Mouse (Mus musculus) frontal cortex, adult 2 months (tissue): ENCODE data around the gene Mthfr. TPM values are rescaled to one million over a fixed set of nuclear protein-coding genes. Genes with fewer than 3 reads are reported as not detected.
A peak's percentile ranks its signal among the peaks of the same experiment; 100 is the strongest.
"Not testable (repeated sequence)": the region's sequence is repeated elsewhere in the genome, so short reads cannot be mapped to it uniquely, and the experiment has no call there.

Experiments
- DNase-seq, 2 experiments: peaks; one replicate each; pipeline ENCODE4 v3.0.0; 2022; ENCODE audit warnings: low spot score in 1 of 2; ENCODE audit errors: extremely low spot score in 1 of 2
- polyA plus RNA-seq: library from polyadenylated mRNA; depleted of rRNA; stranded (reverse); fragments of >200 nt; gene quantifications from 2 replicates; pipeline ENCODE4 v1.2.3, GENCODE M21; 2012

Mthfr gene
- polyA plus RNA-seq, 1 experiment = 34.2 TPM

DNA sequence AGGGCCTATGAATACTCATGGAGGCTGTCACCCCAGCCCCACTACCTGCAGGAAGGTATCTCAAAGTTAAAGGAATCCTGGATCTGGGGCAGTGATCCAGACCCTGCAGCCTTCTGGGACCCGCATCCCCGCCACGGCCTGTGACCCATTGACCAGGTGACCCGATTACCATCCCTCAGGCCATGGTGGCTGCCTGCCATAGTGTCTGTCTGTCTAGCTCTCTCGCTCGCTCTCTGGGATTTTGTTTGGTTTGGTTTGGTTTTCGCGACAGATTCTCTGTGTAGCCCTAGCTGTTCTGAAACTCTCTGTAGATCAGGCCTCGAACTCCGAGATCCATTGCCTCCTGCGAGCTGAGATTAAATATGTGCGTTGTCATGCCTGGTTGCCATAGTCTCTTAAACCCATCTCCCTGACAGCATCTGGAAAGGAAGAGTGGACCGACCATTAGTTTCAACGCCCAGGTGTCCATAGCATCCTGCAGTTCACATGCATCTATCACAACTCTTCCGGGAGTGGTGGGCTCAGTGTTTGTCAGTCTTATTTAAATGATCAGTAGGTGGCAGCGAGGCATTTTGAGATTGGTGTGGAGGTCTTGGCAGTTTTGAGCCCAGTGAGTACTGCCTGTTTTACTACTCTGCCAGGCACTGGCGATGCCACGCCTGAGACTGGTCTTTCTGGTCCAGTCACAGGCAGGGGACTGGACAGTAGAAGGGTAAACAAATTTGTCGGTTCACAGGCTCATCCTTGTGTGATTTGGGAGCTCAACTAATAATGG, 564 bp downstream of the Mthfr start:
- no peak for DNase-seq

DNA sequence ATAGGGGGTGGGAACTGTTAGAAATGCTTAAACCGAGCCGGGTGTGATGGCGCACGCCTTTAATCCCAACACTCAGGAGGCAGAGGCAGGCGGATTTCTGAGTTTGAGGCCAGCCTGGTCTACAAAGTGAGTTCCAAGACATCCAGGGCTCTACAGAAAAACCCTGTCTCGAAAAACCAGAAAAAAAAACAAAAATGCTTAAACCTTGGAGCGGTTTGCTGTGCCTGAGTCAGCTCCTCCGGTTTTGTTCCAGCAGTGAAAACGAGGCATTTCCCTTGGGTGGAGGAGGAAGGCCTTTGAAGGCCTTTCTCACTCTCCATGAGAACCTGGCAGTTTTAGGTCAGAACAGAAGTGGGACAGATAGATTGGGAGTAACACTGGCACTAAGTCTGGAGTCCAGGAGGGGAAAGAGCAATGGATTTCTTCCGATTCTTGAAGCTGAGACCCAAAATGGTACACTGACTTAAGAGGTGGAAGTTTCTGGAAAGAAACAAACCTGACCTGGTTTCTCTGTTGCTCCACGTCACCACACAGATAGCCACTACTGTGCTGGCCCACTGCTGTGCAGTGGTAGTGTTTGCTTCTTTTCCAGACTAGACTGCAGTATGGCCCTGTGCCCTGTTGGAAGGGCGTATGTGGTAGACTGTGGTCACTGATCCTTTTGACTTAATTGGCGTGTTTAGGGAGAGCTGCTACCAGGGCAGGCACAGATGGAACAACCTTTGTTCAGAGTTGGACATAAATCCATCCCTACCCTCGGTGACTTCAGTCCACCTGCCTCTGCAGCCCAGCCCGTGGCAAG, 1.4 kb downstream of the Mthfr start:
- no peak for DNase-seq

DNA sequence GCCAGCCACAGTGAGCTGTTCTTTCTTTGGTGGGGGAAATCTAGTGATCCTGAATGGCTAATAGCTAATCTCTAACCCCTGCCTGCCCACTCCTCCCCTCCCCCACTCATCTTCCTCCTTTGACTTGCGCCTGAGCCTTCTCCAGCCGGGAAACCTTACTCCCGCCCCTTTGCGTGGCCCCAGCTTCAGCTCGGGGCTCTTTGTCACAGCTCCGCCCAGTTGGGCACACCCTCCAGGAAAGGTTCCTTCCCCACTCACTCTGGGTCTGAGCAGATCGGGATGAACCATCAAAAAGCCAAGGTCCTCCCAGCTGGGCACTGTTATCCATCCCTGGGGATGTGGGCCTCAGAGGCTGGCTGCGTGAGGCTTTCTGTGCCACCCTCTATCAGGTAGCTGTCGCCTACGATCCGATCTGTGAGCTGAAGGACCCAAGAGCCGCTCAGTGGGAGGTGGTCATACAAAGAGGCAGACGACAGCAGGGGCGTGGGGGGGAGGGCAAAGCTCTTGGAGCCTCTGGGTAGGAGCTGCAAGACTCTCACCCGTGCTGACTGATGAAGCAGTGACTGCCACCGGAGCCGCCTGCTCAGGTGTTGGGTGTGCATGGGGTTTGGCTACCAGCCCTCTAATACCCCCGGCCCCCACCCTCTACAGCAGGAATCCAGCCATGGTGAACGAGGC, 2.2 kb downstream of the Mthfr start:
- DNase-seq = peak in 1 of 2 experiments; percentile 56

DNA sequence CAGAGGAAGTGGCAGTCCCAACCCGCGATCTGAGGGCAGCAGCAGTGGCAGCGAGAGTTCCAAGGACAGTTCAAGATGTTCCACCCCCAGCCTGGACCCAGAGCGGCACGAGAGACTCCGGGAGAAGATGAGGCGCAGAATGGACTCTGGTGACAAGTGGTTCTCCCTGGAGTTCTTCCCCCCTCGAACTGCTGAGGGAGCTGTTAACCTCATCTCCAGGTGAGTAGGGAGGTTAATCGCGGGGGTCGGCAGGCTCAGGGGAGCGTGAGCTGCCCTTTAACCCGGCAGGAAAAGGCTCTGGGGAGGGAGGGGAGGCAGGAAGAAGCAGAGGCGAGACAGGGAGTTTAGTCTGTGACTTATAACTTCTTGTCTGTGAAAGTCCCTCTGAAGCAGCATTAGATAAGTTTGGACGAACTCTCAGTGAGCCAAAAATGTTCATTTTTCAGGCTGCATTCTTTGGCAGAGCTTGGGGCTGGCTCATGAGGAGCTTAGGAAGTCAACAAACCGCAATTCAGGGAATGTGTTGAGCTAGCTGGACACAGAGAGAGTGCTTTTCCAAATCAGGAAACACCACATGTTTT, 2.8 kb downstream of the Mthfr start:
- peak in 1 of 2 experiments; percentile 57 for DNase-seq

DNA sequence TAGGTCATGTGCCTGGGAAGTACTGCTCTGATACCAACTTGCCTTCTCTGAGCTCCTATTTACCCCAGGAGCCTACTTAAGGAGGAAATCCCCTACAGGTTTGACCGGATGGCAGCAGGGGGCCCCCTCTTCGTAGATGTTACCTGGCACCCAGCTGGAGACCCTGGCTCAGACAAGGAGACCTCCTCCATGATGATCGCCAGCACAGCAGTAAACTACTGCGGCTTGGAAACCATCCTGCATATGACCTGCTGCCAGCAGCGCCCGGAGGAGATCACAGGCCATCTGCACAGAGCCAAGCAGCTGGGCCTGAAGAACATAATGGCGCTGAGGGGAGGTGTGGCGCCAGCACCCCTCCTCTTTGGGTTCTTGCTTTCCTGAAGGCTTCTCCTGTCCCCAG, 4.5 kb downstream of the Mthfr start:
- DNase-seq = not testable (repeated sequence)

DNA sequence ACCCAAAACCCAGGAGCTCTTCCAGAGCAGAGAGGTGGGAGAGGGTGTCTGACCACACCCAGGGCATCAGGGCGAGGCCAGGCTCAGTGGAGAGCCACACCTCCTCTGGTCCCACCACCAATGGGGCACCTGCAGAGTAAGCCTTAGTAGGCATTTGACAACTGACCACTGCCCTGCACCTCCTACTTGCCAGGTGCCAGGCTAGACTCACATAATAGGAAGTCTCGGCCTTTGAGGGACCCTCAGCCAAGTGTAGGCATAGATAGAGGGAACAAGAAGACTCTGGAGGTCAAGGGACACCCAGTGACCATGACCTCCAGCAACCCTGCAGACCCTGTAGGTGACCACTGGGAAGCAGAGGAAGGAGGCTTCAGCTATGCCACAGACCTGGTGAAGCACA, 5.2 kb downstream of the Mthfr start:
- DNase-seq = no peak

DNA sequence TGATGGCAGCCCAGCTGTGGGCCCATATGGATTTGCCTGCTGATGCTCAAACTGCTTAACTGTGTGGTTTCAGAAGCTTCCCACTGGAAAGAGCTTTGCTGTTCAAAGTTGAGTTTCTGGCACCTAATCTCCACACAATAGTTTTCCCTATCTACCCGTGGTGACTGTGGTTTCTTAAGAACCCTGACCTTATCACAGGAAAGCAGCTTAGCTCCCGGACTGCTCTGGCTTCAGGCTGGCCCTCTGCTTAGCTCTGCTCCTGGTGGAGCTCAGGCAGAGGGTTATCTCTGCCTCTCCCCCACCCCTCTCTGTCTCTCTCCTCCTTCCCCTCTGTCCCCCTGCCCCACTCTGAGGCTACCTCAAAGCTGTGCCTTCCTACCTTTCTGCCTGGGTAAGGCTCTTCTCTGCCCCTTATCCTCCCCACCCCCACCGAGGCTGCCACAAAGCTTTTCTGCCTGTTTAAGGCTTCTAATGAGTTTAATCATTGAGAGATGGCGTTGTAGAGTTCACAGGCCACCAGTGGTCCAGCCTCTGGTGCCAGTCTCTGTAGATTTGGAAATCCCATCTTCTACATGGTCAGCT, 7.7 kb downstream of the Mthfr start:
- no peak for DNase-seq

DNA sequence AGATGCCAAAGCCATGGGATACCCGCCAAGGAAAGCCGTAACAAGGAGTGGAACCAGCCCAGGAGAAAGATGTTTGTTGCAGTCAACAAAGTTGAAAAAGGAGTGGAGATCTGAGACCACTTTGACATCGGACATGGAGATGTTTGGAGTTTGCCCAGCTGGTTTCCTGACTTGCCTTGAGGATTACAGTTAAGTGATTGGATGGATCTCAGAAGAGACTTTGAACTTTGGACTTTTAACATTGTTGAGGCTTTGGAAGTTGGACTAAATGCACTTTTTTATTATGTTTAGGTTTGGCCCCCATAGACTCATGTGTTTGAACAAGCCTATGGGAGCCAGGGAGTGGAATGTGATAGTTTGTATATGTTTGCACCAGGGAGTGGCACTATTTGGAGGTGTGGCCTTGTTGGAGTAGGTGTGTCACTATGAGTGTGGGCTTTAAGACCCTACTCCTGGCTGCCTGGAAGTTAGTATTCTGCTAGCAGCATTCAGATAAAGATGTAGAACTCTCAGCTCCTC, 11.6 kb downstream of the Mthfr start:
- DNase-seq = not testable (repeated sequence)

DNA sequence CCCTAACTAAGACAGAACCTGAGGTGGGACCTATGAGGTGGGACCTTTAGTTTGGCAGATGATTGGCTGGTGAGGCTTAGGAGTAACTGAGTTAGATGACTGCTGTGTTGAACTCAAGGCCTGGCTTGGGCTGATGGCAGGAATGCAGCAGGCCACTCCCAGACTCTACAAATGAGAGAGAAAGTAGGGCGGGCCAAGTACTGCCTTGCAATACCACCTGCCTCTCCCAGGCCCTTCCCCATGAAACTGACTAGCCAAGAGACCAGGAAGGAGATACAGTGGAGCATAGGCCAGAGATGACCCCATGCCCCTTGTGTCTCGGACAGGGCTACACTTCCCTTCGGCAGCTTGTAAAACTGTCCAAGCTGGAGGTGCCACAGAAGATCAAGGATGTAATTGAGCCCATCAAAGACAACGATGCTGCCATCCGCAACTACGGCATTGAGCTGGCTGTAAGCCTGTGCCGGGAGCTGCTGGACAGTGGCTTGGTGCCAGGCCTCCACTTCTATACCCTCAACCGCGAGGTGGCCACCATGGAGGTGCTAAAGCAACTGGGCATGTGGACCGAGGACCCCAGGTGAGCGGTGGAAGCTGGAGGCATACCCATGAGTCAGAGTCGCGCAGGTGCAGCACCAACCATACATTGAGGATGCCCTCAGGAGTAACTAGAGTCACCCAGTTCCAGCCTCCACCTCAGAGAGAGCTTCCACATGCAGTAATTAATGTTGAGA, 12.3 kb downstream of the Mthfr start:
- no peak for DNase-seq

DNA sequence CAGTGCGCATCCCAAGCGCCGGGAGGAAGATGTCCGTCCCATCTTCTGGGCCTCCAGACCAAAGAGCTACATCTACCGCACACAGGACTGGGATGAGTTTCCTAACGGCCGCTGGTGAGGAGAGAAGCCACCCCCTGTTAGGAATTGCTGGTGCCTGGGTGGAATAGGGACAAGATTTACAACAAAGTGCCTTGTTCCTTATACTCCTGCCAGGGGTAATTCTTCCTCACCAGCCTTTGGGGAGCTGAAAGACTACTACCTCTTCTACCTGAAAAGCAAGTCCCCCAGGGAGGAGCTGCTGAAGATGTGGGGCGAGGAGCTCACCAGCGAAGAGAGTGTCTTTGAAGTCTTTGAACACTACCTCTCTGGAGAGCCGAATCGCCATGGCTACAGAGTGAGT, 13.0 kb downstream of the Mthfr start:
- no peak for DNase-seq

DNA sequence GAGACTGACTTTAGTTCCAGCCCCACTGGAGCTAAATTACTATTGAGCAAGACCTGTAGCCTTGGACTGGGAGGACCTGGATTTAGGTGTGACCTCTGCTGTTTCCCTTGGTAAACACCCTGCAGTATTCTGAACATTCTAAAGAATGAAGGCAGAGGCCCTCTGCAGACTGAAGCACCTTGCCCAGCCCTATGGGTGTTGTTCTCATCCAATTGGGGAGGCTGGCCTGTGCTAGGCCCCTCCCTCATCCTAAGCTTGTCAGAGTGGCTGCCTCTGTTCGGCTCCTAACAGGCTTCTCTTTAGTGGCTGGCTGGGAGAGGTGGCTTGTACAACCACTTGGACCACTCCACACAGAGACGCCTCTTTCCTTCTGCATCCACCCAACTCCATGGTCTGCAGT, 14.1 kb downstream of the Mthfr start:
- DNase-seq = no peak

DNA sequence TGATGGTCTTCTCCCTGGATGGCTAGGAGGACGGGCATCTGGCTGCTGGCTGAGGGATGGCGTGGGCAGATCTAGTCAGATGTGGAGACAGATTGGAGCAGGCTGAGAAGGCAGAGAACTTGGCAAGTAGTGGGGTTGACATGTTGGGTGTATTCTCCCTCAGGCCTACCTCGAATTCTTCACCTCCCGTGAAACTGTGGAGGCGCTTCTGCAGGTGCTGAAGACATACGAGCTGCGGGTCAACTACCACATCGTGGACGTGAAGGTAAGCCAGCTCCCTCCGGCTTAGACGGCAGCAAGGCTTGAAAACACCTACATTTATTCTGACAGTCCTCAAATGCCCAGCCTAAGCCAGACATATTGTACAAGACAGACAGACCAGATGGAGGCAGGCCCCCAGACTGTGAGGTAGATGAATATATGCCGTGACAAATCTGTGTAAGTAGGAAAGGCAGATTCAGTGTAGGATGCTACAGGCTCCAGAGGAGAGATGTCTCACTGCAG, 14.6 kb downstream of the Mthfr start:
- DNase-seq = peak; percentile 81 to 83

DNA sequence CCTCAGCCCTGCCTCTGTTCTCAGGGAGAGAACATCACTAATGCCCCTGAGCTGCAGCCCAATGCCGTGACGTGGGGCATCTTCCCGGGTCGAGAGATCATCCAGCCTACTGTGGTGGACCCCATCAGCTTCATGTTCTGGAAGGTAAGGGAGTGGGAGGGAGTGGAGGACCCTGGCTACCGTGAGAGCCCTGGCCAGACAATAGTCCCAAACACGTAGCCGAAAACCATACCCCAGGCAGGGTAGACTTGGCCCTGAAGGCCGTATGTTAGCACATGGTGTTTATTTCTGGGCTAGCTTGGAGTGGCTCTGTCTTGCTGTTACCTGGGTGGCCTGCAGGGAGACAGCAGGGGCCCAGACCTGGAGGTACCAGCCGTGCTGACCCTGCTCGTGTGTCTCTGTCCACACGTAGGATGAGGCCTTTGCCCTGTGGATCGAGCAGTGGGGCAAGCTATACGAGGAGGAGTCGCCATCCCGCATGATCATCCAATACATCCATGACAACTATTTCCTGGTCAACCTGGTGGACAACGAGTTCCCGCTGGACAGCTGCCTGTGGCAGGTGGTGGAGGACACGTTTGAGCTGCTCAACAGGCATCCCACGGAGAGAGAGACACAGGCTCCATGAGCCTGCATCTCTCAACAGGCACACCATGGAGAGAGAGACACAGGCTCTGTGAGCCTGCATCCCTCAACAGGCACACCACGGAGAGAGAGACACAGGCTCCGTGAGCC, 16.3 kb downstream of the Mthfr start:
- no peak for DNase-seq

DNA sequence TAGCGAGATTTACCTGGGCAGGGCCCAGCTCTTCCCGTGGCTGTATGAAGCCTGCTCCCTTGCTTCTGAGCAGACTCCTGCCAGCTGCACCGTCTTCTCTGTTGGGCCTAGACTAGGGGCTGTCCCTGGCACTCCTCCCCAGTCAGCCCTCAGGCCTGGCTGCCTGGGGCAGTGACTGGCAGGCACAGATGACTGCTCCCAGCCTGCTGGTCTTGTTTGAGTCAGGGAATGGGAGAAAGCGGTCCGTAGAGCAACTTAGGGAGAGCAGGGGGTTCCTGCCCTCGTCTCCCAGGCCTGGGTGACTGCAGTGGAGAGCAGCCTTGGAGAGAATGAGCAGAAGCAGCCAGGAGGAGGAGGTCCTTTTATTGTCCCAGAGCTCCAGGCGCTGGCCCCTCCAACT, 17.4 kb downstream of the Mthfr start:
- no peak for DNase-seq

DNA sequence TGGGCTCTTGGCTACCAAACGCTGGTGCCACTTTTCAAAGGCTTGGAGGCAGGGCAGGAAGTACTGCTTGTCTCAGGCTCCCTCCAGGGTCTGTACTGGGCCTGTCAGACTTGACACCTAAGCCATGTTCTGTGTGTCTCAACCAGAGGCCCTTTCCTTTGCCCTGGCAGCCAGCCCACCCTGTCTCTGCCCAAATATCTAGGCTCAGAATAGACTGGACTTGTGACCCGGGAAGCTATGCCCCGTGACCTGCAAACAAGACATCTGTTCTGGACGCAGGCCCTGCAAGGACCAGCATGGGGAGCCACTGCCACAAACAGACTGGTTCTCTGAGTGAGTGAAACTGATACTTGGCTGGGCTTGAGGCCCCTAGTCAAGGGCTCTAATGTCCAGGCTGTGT, 17.9 kb downstream of the Mthfr start:
- DNase-seq = no peak

DNA sequence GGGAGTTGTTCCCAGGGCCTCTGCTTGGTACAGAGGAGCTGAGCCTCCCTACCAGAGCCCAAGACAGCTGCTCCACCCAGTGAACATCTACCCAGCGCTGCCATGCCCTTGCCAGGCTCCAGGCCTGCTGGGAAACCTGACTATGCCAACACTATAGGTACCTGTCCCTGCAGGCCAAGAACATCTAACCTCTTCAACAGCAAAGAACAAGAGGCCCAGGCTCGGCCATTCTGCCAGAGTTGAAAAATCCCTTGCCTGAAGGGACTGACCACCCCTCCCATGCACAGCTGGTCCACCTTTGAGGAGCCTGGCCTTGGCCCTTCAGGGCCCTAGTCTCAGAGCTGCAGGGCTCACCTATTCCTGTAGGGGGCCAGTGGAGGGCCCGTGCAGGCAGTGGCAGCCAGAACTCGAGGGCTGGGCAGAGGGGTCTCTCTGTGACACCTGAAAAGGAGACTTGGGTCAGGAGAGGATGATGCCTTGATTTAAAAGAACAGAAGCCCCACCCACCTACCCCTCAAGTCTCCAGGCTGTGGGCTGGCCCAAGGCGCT, 18.9 kb downstream of the Mthfr start:
- no peak for DNase-seq

DNA sequence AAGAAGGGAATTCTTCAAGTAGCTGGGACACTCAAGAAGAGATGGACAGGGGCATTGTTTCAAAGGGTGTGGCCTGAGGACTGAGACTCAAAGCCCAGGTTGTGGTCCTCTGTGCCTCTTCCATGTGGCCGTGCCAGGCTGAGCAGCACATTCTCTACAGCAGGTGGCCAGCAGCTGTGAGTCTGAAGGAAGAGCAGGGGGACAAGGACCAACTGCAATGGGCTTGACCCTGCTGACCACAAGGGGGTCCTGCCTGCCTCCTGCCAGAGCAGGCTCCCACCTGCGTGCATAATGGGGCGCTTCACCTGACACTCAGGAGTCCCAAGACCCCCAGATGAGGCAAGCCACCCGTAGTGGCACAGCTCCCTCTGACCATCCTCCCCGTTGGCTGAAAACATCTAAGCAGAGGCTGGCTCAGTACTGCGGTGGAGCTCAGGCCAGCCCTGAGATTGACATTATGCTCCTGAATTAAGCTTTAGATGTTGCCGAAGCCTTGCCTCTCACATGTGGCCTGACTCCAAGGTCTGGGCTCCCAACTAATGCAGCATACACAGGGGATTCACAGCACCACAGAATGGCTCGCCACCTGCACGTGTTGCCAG, 19.4 kb downstream of the Mthfr start:
- no peak for DNase-seq

DNA sequence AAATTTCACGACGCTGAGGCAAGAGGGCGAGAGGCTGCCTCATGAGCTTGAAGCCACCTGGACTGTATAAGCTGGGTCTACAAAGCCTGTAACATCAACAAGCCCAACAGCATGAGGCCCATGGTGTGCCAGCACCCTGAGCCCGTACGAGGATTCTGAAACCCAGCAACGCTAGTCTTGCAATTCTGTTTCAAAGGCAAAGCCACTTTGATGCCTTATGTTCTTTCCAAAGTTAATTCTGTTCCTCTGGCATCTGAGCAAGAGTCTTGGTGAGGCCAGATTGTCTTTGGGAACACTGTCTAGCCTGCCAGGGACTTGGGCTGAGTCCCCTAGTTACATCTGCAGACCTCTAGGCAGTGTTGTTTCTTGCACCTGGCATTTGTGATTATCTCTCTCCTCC, 20.1 kb downstream of the Mthfr start:
- no peak for DNase-seq
